Mouse (Mus musculus) stomach, postnatal 0 days (tissue): ENCODE data around the gene Notch1.

Source experiments
- CTCF ChIP-seq: IDR thresholded peaks from 2 replicates; pipeline ENCODE4 v1.5.1; 2016; ENCODE audit warnings: antibody characterized with exemption, low read depth, mild to moderate bottlenecking, moderate library complexity
- EP300 ChIP-seq: optimal IDR thresholded peaks from 2 replicates; pipeline ENCODE3; 2016; ENCODE audit warnings: antibody characterized with exemption

DNA sequence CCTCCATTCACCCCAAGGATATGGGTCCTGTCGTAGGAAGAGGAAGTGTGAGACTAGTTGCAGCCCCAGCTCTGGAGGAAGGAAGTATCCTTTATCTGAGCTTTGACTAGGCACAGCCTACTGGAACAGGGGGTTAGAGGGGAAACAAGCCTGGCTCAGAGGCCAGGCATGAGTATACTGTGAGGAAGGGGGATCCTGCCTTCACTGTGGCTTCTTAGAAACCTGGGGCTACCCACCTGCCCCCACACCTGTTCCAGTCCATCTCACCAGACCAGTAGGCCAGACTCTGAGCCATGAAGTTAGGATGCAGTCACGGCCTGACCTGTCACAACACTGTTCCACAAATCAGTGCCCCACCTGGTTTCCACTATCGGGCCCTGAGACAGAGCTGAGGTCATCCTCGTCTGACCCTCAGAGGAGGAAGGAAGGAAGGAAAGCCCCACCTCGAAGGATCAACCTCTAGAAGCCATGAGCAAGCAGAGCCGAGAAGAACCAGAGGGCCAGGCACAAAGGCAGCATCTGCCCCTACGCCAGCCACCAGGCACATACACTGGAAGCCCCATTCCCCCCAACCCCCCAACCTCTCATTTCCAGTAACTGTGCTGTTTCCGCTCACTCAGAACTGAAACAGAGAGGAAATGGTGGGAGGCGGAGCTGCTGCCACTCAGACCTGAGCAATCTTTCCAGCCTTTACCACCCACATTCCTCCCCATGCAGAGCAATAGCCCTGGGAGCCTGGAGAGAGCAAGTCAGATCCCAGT, 23.3 kb downstream of the Notch1 start:
- no peak for TF ChIP-seq CTCF
- no peak for TF ChIP-seq EP300
